Mouse (Mus musculus): ENCODE data around the gene Slc5a9. TPM values are rescaled to one million over a fixed set of nuclear protein-coding genes. Genes with fewer than 3 reads are reported as not detected.

The Slc5a9 gene
- polyA plus RNA-seq, 1 experiment = not detected

DNA sequence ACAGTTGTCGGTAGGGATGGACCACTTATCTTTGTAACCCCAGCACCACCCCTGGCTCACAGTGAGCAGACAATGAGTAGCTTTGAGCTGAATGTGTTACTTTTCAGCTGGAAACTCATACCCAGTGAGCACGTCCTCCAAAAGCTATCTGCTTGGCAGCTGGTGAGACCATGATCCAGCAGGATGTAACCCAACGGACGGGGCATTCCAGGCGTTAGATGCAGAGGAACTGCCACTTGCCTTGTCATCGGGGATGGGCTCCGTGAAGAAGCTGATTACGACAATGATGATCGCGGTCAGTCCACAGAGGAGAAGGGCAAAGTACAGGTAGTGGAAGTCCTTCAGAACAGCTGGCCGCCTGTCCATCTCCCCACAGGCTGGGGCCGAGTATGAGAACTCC is 19.2 kb downstream of the Slc5a9 start:
- H3K4me1 ChIP-seq (ENCODE audit: control insufficient read depth, insufficient read depth, low read length) = no peaks in the 10 kb centered on the region
- no peak overlapping the region for H3K4me3 ChIP-seq (ENCODE audit: insufficient read depth, low read depth, low read length)
- no peak overlapping the region for H3K27ac ChIP-seq (ENCODE audit: insufficient read depth, low read depth, low read length)
- 90% methylated on average over 12 of the region's 12 CpGs for WGBS
- TF ChIP-seq POLR2A (IDR thresholded peaks at IDR 0.05; ENCODE audit: insufficient read depth, low read depth, low read length) = no peak
- no peak for TF ChIP-seq CTCF (IDR thresholded peaks at IDR 0.05; ENCODE audit: insufficient read depth, low read depth, low read length)

GRCm38 (mm10) chr4:111880112-111880875 is 22.4 kb downstream of the Slc5a9 start:
- Histone ChIP-seq H3K4me3 (ENCODE audit: insufficient read depth, low read depth, low read length) (no peak overlapping the region), H3K27ac (ENCODE audit: insufficient read depth, low read depth, low read length) (no peak overlapping the region), H3K4me1 (ENCODE audit: control insufficient read depth, insufficient read depth, low read length) (no peaks in the 10 kb centered on the region)
- no peak for TF ChIP-seq CTCF (IDR thresholded peaks at IDR 0.05; ENCODE audit: insufficient read depth, low read depth, low read length)
- no peak for TF ChIP-seq POLR2A (IDR thresholded peaks at IDR 0.05; ENCODE audit: insufficient read depth, low read depth, low read length)
- WGBS = 34% methylated on average over 4 of the region's 4 CpGs

DNA sequence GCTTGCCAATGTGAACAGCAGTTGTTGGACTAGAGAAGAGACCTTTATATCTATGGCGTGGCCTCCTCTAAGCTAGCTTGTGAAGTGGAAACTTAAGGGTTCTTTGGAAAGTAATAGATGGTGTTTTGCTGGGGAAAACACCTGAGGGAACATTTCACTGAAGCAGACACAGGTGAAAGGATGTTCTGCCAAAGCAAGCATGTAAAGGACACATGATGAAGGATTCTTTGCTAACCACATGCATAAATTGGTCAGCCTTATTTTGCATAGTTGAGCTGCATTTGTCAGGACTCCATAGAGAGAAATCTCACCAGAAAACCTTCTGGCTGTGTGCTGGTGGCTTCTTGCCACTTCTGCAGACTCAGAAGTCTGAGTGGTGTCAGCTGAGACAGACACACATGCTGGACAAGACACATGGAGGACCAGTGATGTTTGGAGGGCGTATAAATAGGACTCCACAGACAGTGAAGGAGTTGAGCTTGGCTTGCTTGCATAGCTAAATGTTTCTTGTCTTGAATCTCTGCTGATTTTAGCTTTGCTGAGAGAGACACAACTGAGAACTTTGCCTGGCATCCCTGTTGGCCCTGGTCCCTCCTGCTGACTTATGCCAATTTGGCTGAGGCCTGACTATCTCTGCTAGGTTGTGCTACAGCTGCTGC is 34.8 kb downstream of the Slc5a9 start:
- Histone ChIP-seq H3K4me1 (ENCODE audit: control insufficient read depth, insufficient read depth, low read length) (no peaks in the 10 kb centered on the region), H3K4me3 (ENCODE audit: insufficient read depth, low read depth, low read length) (no peak overlapping the region), H3K27ac (ENCODE audit: insufficient read depth, low read depth, low read length) (no peak overlapping the region)
- TF ChIP-seq POLR2A (IDR thresholded peaks at IDR 0.05; ENCODE audit: insufficient read depth, low read depth, low read length) (no peak), CTCF (IDR thresholded peaks at IDR 0.05; ENCODE audit: insufficient read depth, low read depth, low read length) (no peak)
- WGBS = 81% methylated on average over 2 of the region's 2 CpGs

- no peak overlapping the region for H3K4me3 ChIP-seq (ENCODE audit: insufficient read depth, low read depth, low read length)
- H3K4me1 ChIP-seq (ENCODE audit: control insufficient read depth, insufficient read depth, low read length) = no peaks in the 10 kb centered on the region
- TF ChIP-seq CTCF (IDR thresholded peaks at IDR 0.05; ENCODE audit: insufficient read depth, low read depth, low read length) = no peak
- TF ChIP-seq POLR2A (IDR thresholded peaks at IDR 0.05; ENCODE audit: insufficient read depth, low read depth, low read length) = no peak
- WGBS = 83% methylated on average over 5 of the region's 5 CpGs
- H3K27ac ChIP-seq (ENCODE audit: insufficient read depth, low read depth, low read length) = no peak overlapping the region
Observed at GRCm38 (mm10) chr4:111866701-111867100, 36.0 kb downstream of the Slc5a9 start.

DNA sequence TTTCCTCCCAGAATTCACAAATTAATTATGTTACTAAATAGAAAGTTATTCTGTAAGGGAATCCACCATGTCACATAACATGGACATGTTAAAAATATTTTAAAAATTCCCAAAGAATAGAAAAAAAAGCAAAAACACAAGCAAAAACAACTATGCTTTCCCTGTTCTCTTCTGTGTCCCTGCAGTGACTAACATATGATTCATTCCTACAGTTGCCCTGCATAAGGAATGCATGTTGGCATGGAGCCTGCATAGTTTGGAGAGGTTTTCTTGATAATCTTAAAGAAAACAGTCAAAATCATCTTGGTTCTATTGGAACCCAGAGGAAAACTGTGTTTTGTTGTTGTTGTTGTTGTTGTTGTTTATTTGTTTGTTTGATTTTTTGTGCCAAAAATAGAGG is 50.1 kb downstream of the Slc5a9 start:
- Histone ChIP-seq H3K4me1 (ENCODE audit: control insufficient read depth, insufficient read depth, low read length) (no peaks in the 10 kb centered on the region), H3K4me3 (ENCODE audit: insufficient read depth, low read depth, low read length) (no peak overlapping the region), H3K27ac (ENCODE audit: insufficient read depth, low read depth, low read length) (no peak overlapping the region)
- TF ChIP-seq CTCF (IDR thresholded peaks at IDR 0.05; ENCODE audit: insufficient read depth, low read depth, low read length) = no peak
- no peak for TF ChIP-seq POLR2A (IDR thresholded peaks at IDR 0.05; ENCODE audit: insufficient read depth, low read depth, low read length)

- Histone ChIP-seq H3K4me3 (ENCODE audit: insufficient read depth, low read depth, low read length) (no peak overlapping the region), H3K27ac (ENCODE audit: insufficient read depth, low read depth, low read length) (no peak overlapping the region), H3K4me1 (ENCODE audit: control insufficient read depth, insufficient read depth, low read length) (no peaks in the 10 kb centered on the region)
- no peak for TF ChIP-seq POLR2A (IDR thresholded peaks at IDR 0.05; ENCODE audit: insufficient read depth, low read depth, low read length)
- no peak for TF ChIP-seq CTCF (IDR thresholded peaks at IDR 0.05; ENCODE audit: insufficient read depth, low read depth, low read length)
- 99% methylated on average over 6 of the region's 6 CpGs for WGBS
Observed at GRCm38 (mm10) chr4:111838882-111839281, 63.8 kb downstream of the Slc5a9 start.

Other genes with a start within 250 kb of the Slc5a9 start
- not detected in 2 replicates for gene Spata6, start 182.9 kb downstream of the Slc5a9 start, polyA plus RNA-seq (2012; ENCODE audit: insufficient read depth, insufficient read length, low replicate concordance, missing spikeins)
- gene Skint8, start 16.5 kb upstream of the Slc5a9 start, polyA plus RNA-seq (2012; ENCODE audit: insufficient read depth, insufficient read length, low replicate concordance, missing spikeins) = not detected in 2 replicates
- not detected in 2 replicates for gene Skint7, start 70.0 kb upstream of the Slc5a9 start, polyA plus RNA-seq (2012; ENCODE audit: insufficient read depth, insufficient read length, low replicate concordance, missing spikeins)
- not detected in 2 replicates for gene Skint1, start 103.4 kb upstream of the Slc5a9 start, polyA plus RNA-seq (2012; ENCODE audit: insufficient read depth, insufficient read length, low replicate concordance, missing spikeins)
- not detected in 2 replicates for gene Skint4, start 169.1 kb upstream of the Slc5a9 start, polyA plus RNA-seq (2012; ENCODE audit: insufficient read depth, insufficient read length, low replicate concordance, missing spikeins)